Mouse (Mus musculus) WW6 (cell line): ENCODE measurements around the gene Ormdl1.
"Not testable (repeated sequence)": the region's sequence is repeated elsewhere in the genome, so short reads cannot be mapped to it uniquely, and the experiment has no call there.

ENCODE experiments used
- DNase-seq: peaks from one replicate; pipeline ENCODE4 v3.0.0-alpha.2; 2013; ENCODE audit warnings: low read depth, low spot score

The Ormdl1 gene

DNA sequence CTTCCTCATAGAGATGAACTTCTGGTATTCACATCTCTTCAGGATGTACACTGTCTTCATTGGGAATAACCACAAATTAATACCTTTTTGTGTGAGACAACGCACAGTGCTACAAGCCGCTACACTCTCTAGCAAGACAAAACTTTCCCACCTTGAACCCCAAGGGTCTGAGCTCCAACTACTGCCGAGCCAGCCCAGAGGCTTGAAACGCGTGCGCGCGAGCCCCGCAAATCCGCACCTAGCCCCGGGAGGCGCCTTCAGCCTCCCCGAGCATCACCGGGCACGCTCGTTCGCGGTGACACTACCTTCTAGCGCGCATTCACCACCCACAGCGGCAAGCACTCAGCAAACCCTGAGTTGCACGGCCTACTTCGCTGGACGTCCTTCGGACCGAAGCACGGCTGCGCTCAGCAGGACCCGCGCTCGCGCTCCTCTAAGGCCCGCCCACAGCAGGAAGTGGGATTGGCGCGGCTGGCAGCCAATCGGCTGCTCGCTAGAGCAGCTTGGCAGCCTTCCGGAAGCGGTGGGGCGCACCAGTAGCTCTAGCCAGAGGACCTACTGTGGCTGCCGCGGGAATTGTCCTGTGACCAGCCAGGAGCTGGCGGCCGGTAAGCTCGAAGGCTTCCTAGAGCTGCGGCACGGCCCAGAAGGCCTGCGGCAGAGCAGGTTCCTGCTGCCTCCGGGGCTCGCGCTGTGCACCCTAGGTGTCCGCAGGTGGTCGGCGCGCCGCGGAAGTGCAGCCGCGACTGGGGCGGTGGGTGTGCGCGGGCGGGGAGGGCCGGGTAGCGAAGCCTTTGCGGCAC, at the start of gene Ormdl1, which contains the start of the genes Pms1 and Gm28778:
Gene Ormdl1, plus strand, starts transcription at position 515 of the 803 bp plus-strand sequence.
Gene Pms1, minus strand, starts transcription at position 438 of the 803 bp plus-strand sequence.
Gene Gm28778, plus strand, starts transcription at position 531 of the 803 bp plus-strand sequence.
- peak; percentile 86 for DNase-seq

DNA sequence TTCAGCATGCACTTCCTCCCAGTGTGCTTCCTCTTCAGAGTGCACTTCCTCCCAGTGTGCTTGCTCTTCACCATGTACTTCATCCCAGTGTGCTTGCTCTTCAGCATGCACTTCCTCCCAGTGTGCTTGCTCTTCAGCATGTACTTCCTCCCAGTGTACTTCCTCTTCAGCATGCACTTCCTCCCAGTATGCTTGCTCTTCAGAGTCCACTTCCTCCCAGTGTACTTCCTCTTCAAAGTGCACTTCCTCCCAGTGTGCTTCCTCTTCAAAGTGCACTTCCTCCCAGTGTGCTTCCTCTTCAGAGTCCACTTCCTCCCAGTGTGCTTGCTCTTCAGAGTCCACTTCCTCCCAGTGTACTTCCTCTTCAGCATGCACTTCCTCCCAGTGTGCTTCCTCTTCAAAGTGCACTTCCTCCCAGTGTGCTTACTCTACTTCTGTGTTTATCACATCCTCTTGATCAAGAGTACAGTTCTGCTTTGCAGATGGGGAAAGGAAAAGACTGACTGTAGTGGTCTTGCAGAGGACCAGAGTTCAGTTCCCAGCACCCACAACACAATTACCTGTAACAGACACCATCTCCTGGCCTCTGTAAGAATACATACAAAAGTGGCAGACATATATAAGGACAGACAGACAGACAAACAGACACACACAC, 31.8 kb upstream of the Ormdl1 start:
- DNase-seq, result not testable (repeated sequence)

DNA sequence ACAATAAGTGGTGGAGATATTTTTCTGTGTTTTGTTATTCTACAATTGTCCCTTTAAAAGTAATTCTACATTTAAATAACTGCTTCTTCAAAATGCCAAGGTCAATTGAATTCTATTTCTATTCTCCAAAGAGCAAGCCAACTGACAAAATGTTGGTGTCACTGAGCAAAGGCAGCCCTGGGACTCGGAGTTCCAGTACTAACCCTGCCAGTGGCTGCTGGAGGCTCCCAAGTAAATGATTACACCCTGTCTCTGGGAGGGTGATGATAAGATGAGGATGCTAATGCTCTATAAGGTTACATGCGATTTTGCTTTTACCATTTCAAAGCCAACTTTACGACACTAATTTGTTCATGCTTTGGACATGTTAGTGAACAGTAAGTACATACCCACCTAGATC, 27.0 kb upstream of the Ormdl1 start:
- no peak for DNase-seq

DNA sequence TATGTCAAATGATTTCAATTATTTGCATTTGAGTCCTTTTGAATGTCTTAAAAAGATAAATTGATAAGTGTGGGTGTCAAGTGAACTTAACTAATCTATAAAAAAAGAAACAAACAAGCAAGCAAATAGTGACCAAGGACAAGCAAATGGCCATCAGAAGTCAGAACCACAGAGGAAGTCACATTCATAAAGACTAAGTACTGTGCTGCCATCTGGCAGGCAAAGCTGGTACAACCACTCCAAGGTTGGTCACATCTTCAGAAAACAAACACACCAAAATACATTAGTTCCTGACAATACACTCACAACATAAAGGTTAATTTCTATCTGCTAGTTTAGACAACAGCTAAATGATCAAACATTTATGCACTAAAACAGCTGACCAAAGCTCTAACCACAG, 24.2 kb upstream of the Ormdl1 start:
- no peak for DNase-seq

DNA sequence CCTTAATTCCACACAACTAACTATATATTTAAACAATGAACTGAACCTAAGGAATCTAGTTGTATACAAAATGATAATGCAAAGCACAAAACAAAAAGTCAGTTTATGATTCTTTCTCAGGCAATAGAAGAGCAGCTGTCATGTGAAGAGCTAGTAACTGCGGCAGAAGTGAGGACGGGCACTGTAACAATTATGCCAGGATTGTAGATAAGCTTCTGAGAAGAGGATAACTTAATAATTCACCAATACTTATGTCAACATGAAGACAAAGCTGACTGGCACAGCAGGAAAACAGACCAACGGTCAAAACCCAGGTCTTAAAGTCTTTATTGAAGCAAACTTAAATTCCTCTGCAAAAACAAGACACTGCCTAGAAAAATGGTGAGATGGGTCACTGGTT, 5.7 kb upstream of the Ormdl1 start:
- DNase-seq, result no peak

DNA sequence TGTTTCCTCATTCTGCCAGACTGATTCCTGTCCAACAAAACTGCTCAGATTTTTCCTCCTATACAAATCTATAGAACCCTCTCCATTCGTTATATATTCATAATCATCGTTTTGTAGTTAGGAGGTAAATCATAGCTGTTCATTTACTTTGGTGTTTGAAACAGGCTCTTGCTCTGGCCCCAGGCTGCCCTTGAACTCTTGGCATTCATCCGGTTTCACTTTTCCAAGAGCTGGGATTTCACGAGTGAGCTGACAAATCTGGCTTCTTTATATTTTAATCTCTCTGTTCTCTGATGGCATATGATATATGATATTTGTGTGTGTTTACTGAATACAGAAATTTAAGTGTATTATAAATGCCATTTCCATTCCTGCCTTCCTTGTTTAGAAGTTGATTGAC, 3.6 kb downstream of the Ormdl1 start:
- no peak for DNase-seq

DNA sequence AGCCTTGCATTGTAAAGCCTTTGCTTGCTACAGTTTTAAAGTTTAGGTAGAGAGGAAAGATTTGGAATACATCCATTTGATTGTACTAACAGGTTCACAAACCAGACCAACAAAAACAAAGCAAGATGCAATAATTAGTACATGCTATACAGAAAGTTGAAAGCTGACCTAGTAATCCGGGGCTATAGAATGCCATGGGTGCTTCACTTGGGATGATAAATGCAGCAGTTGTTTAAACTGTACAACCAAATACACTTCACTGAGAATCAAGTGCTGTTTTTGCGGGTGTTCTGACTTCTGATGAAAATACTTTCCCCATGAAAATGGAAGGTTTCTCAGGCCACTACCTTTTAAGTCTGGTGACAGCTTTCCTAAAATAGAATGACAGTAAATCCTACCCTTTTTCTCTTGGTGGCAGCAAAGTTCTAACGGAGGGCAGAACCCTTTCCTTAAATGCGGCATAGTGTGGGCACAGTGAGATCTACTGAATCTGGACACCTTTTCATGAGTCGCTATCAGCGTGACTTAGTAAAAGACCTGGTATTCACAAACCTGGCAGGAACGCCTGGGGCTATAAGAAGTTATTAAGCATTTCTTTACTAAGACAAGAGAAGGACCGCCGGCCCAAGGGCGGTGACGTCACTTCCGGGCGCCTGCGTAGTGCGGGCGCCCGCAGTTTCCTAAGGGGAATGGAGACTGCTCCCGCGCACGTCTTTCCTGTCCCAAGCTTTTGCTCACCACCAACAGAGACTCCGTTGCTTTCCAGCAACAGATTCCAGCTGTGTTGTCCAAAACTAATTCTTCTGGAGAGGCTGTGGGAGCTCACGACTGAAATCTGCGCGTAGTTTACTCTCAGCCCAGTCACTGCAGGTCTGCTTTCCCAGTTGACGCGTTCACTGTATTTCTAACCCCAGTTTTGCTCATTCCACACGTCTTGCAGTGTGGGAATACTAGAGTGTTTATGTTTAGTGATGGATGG, 16.4 kb downstream of the Ormdl1 start, which contains the start of gene Osgepl1:
Gene Osgepl1, plus strand, starts transcription at position 636 of the 979 bp plus-strand sequence.
- peak; percentile 60 for DNase-seq

DNA sequence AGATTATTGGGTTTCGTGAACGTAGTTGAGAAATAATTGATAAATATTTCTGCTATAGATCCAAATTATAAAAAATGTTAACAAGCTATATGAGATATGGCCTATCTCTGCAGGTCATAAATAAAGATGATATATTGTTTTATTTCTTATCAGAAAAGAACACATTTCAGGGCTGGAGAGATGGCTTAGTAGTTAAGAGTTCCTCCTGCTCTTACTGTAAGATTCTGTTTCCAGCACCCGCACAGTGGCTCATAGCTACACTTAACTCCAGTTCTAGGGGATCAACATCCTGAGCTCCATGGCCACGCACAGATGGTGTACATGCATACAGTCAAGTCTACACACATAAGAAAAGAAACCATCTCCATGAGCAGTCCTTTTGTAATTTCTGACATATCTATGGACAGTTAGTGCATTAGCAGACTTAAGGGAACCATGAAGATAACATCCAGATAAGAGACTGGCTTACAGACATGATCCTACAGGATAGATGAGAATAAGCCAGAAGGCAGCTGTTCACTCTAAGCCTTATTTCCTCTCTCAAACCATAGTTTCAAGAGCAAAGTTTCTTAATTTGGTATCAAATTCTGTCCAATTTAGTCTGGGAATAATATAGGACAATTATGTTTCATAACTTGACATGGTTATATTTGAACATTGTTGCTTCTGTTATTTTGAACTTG, 24.9 kb downstream of the Ormdl1 start:
- no peak for DNase-seq

DNA sequence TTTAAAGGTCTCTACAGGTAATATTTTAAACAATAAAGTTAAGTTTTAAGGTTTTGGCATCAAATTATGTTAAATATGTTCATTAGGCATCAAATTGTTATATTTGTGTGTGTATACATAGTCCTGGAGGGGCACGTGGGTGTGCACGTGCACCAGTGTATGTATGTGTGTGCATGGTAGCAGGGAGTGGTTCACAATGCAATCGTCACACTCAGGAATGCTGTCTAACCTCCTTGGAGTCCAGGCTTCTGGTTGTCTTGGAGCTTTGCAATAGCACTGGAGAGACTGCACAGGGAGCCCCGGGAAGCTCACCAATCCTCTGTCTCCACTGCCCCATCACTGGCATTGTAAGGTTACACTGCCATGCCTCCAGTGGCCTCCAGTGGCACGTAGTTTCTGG, 26.4 kb downstream of the Ormdl1 start:
- no peak for DNase-seq

DNA sequence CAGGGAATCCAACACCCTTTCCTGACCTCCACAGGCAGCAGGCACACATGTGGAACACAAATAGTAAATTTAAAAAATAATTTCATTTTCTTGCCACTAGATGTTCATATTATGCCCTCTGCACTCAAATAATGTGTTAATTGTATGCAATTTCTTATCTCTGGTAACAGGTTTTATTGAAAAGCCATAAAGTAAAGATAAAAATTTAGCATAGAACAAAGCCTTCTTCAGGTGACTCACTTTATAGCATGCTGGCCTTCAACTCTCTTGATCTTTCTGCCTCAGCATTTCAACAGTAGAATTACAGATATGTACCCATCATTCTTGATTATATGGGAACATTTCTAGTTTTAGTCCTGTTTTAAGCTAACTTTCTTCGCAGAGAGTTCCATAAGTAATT, 27.4 kb downstream of the Ormdl1 start:
- no peak for DNase-seq

DNA sequence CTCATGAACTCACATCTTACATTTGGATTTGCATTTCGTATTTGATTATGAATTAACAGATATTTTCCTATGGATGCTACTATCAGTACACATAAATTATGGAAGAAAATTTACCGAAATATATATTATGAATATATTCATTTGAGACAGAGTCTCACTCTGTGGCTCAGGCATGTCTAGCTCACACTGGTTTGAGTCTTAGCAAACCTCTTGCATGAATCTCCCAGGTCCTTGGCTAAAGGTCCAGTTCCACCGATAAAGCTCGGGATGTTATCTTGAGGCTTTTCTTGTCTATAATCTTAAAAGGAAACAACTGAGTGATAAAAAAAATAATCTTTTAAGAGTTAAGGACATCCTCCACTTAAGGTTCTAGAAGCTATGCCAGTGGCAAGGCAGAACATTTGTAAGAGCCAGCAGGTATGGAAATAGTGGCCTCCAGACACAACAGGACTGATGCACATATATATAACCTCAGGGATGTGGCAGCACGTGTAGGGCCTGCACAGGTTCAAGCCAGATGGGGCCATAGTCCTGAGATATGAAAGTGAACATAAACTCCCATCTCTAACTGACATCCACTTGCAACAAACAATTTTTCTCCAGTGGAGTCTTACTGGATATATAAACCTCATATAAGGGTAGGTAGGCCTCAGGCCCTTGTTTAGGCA, 28.1 kb downstream of the Ormdl1 start:
- no peak for DNase-seq

DNA sequence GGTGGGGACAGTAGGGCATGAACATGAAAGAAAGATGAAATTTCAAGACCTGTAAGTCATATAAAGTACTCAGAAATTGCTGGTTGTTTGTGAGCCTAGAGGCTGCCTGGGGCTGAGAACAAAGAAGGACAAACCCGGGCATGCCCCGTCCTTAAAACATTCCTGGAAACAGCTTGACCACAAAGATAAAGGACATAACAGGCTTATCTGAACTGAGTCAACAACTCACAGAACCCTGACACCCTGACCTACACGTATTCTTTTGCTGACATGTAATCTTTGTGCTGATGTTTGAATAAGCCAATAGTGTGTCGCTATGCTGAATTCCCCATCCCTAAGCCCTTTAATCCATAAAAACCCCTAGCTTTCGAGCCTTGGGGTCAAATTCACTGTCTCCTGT, 36.6 kb downstream of the Ormdl1 start:
- not testable (repeated sequence) for DNase-seq

DNA sequence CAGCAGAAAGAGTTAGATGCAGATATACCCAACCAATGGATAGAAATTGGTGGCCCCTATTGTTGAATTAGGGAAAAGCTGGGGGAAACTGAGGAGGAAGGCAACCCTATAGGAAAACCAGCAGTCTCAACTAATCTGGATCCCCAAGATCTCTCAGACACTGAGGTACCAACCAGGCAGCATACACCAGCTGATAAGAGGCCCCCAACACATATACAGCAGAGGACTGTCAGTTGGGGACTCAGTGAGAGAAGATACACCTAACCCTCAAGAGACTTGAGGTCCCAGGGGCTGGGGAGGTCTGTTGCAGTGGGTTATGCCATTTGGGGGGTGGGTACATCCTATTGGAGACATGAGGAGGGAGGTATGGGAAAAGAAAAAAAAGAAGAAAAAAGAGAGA, 38.6 kb downstream of the Ormdl1 start:
- DNase-seq, result no peak

DNA sequence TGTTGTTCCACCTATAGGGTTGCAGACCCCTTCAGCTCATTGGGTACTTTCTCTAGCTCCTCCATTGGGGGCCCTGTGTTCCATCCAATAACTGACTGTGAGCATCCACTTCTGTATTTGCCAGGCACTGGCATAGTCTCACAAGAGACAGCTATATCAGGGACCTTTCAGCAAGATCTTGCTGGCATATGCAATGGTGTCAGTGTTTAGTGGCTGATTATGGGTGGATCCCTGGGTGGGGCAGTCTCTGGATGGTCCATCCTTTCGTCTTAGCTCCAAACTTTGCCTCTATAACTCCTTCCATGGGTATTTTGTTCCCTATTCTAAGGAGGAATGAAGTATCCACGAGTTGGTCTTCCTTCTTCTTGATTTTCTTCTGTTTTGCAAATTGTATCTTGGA, 40.5 kb downstream of the Ormdl1 start:
- DNase-seq, result not testable (repeated sequence)

DNA sequence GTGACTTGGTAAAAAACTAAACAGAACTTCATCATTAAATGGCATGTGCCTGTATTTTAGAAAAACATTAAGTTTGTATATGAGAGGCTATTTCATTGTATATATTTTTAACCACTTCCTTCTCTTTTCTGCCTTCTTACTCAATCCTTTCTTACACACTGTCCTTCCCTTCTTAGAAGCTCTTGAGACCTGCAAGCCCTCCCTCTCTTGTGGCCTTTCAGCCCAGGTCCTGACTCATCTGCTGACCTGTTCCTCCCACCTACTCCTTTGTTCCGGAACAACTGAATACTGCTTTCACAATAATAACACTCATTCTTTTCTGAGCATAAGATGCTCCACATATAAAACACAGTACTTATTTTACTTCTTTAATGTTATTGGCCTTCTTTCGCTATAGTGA, 44.2 kb downstream of the Ormdl1 start:
- DNase-seq, result no peak

DNA sequence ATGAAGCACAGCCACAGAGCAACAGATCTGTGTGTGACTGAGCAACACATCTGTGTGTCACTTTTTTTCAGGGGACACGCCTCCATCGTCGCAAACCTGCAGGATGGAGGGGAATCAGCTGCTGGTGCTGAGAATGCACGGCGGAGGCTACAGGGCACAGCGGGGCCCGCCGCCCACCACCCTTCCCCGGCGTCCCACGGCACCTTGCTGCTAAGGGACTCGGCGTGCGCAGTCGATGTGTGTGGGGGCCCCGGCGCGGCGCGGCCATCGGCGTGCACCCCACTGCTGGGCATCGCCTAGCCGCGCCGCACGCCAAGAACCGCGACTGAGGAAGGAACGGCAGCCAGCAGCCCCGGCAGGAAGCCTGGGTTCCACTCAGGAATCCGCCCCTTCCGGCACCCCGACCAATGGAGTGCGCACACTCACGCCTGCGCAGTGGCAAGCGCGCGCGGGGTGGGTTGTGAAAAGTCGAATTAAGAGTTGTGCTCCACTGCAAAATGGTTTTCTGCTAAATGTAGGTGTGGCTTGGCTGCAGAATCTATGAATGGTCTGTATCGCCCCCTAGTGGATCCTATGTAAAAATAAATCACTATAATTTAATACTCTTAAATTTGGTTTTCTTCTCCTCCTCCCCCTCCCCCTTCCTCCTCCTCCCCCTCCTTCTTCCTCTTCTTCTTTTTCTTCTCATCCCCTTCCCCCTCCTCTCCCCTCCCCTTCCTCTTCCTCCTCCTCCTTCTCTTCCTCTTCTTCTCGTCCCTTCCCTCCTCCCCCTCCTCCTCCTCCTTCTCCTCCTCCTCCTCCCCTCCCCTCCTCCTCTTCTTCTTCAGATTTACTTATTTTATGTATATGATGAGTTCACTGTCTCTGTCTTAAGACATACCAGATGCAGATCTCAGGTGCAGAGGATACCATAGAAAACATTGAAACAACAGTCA, 55.7 kb downstream of the Ormdl1 start, which contains the start of the genes Asdurf, Gm28551 and Asnsd1:
Gene Asdurf, minus strand, starts transcription at position 293 of the 935 bp plus-strand sequence.
Gene Gm28551, minus strand, starts transcription at position 341 of the 935 bp plus-strand sequence.
Gene Asnsd1, minus strand, starts transcription at position 426 of the 935 bp plus-strand sequence.
- peak; percentile 87 for DNase-seq

DNA sequence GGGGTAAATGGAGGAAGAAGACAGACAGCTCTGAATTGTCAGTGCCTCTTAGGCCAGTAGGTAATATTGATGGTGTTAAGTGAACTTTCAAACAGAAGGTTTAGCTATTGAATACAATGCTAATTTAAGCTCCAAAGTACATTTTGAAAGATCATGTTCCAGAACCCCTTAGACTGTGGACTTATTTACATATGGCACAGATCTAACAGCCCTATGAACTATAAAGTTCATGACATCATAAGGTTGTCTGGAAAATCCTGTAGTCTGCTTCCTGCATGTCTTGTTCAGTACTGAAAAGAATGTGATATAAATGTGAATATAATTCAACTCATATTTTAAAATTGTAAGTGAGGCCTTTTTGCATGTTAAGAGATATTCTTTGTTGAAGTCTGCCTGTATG, 62.1 kb downstream of the Ormdl1 start:
- DNase-seq, result no peak
